Mouse (Mus musculus): ENCODE data around the gene C2cd4d. TPM values are rescaled to one million over a fixed set of nuclear protein-coding genes. Genes with fewer than 3 reads are reported as not detected.

C2cd4d gene
- total and polyA plus RNA-seq, 3 experiments, result 0.14 TPM; not detected in 2

DNA sequence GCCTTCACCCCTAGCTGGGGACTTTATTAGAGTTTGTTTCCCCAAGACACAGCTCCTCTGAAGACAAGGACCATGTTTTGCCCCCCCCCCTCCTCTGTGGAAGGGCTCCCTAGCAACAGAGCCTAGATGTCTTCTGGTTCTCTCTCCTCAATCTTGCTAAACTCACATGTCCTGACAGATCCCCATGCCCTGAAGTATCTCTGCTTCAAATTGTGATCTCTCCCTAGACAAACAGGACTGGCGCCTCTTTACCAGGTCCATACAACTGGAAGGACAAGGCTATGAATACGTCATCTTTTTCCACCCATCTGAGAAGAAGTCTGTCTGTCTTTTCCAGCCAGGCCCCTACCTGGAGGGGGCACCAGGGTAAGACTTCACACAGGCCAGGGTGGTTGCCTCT is 18.1 kb upstream of the C2cd4d start:
- TF ChIP-seq EP300 (IDR thresholded peaks at IDR 0.05; ENCODE audit: insufficient read depth, low read depth, low read length) (no peak), CTCF (IDR thresholded peaks at IDR 0.05) (no peak), POLR2A (IDR thresholded peaks at IDR 0.05; ENCODE audit: insufficient read depth, low read depth, low read length) (no peak)
- intact Hi-C loops (cut with DNase I), result no loop called here
- WGBS, result 88% methylated on average over 2 of the region's 2 CpGs

DNA sequence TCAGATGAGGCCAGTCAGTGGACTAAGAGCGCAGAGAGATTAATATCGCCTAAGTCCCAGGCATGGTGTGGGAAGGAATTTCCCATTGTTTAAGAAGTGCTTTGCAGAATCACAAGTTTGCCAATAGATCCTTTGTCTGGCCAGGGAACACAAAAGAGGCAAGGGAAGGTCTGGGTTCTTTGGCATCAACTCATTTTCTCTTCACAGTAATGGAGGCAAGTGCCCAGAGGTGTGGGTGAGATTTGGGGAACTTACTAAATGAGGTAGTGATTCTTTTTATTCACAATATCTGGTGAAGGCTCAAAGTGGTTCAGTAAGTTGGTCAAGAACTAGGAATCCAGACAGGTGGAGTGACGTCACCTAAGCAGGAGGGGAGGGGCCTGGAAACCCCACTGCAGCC is 17.3 kb upstream of the C2cd4d start:
- WGBS, result 70% methylated on average over 3 of the region's 3 CpGs
- Histone ChIP-seq H3K4me1 (ENCODE audit: control insufficient read depth, insufficient read depth, low read length) (no peaks in the 10 kb centered on the region), H3K4me3 (no peak overlapping the region), H3K27me3 (ENCODE audit: control insufficient read depth, insufficient read depth, low read length) (no peaks in the 10 kb centered on the region), H3K27ac (no peak overlapping the region), H3K36me3 (ENCODE audit: control insufficient read depth, insufficient read depth, low read length) (no peaks in the 10 kb centered on the region), H3K79me2 (replicated peaks; ENCODE audit: control insufficient read depth, insufficient read depth, low read length) (no peaks in the 10 kb centered on the region), H3K9ac (ENCODE audit: low read depth, low read length) (no peak overlapping the region)
- no peak for DNase-seq
- no peak for TF ChIP-seq POLR2A (IDR thresholded peaks at IDR 0.05; ENCODE audit: insufficient read depth, low read depth, low read length)
- no peak for TF ChIP-seq CTCF (IDR thresholded peaks at IDR 0.05)
- TF ChIP-seq EP300 (IDR thresholded peaks at IDR 0.05; ENCODE audit: insufficient read depth, low read depth, low read length), result no peak
- intact Hi-C loops (cut with DNase I), result no loop called here

More for the DNA sequence above, 18.1 kb upstream of the C2cd4d start:
- no peaks in the 10 kb centered on the region for H3K79me2 ChIP-seq (replicated peaks; ENCODE audit: control insufficient read depth, insufficient read depth, low read length)
- H3K27me3 ChIP-seq (ENCODE audit: control insufficient read depth, insufficient read depth, low read length), result no peaks in the 10 kb centered on the region
- H3K9ac ChIP-seq (ENCODE audit: low read depth, low read length), result no peak overlapping the region
- no peak overlapping the region for H3K4me3 ChIP-seq
- no peaks in the 10 kb centered on the region for H3K4me1 ChIP-seq (ENCODE audit: control insufficient read depth, insufficient read depth, low read length)
- no peak for DNase-seq
- H3K36me3 ChIP-seq (ENCODE audit: control insufficient read depth, insufficient read depth, low read length), result no peaks in the 10 kb centered on the region
- H3K27ac ChIP-seq, result no peak overlapping the region

DNA sequence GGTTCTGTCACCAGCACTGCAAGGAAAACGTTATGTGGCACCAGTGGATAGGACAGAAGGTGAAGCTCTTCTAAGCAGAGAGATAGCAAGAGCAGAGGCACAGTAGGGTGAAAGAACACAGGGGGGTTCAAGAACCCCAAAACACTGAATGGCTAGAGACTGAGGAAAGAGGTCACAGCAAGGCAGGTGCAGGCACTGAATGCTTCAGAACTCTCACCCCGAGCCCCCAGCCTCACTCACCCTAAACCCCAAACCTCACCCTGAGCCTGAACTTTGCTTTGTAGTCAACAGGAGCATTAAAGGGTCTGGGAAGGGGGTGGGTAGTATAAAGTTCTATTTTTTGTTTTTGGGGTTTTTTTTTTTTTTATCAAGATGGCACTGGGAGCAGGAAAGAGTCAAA is 14.1 kb upstream of the C2cd4d start:
- H3K4me1 ChIP-seq (ENCODE audit: control insufficient read depth, insufficient read depth, low read length), result no peaks in the 10 kb centered on the region

DNA sequence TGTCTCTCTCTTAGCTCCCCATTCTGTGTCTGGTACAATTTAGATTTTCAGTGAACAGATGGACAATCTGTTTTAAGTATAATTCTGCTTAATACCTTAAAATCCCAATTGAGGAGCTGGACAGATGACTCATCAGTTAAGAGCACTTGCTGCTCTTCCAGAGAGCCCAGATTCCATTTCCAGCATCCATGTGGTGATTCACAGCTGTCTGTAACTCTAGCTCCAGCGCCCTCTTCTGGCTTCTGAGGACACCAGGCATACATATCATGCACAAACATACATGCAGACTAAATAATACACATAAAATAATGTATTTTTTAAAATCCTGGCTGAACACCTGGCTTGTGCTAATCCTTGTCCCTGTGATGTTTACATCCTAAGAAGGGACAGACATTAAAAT is 1.4 kb upstream of the C2cd4d start:
- 0% methylated on average over 1 of the region's 1 CpGs for WGBS
- intact Hi-C loops (cut with DNase I), result no loop called here
- no peaks in the 10 kb centered on the region for H3K79me2 ChIP-seq (replicated peaks; ENCODE audit: control insufficient read depth, insufficient read depth, low read length)

More for the DNA sequence above, 14.1 kb upstream of the C2cd4d start:
- DNase-seq, result no peak
- no peak overlapping the region for H3K9ac ChIP-seq (ENCODE audit: low read depth, low read length)
- no peaks in the 10 kb centered on the region for H3K36me3 ChIP-seq (ENCODE audit: control insufficient read depth, insufficient read depth, low read length)
- TF ChIP-seq EP300 (IDR thresholded peaks at IDR 0.05; ENCODE audit: insufficient read depth, low read depth, low read length), result no peak
- no peak for TF ChIP-seq POLR2A (IDR thresholded peaks at IDR 0.05; ENCODE audit: insufficient read depth, low read depth, low read length)
- TF ChIP-seq CTCF (IDR thresholded peaks at IDR 0.05), result no peak
- no peaks in the 10 kb centered on the region for H3K27me3 ChIP-seq (ENCODE audit: control insufficient read depth, insufficient read depth, low read length)
- H3K4me3 ChIP-seq, result no peak overlapping the region
- WGBS, result 60% methylated on average over 2 of the region's 2 CpGs
- no peaks in the 10 kb centered on the region for H3K79me2 ChIP-seq (replicated peaks; ENCODE audit: control insufficient read depth, insufficient read depth, low read length)
- no peak overlapping the region for H3K27ac ChIP-seq
- intact Hi-C loops (cut with DNase I), result no loop called here

DNA sequence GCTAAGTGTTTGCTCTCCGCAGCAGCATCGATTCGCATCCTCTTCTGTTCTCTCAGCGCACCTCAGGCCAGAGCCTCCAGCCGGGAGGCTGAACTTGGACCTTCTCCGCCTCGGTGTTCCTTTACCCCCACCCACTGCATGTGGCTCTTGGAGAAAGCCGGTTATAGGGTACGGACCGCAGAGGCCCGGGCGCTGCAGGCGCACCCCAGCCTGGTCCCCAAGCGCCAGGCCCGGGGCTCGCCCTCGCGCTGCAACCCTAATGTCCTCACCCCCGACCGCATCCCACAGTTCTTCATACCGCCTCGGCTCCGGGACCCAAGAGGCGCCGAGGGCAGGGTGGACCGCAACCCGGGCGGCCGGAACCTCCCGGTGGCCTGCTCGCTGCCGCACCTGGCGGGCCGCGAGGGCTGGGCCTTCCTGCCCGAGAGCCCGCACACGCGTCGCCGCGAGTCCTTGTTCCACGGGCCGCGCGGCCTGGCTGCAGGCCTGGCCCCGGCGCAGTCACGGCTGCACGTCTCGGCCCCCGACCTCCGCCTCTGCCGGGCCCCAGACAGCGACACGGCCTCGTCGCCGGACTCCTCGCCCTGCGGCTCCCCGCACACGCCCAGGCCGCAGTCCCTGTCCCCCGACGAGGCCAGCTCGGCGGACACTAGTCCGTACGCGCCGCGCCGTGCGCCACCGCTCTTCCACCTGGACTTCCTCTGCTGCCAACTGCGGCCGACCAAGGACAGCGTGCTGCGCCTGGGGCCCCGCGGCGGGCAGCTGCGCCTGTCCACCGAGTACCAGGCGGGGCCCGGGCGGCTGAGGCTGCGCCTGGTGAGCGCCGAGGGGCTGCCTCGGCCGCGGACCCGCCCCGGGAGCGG is 1.3 kb downstream of the C2cd4d start:
- intact Hi-C loops (cut with DNase I), result no loop called here
- Histone ChIP-seq H3K4me1 (ENCODE audit: control insufficient read depth, insufficient read depth, low read length) (no peaks in the 10 kb centered on the region), H3K4me3 (peak overlapping the region; percentile 44), H3K27ac (peak overlapping the region; percentile 2; the same call in 1 of the 2 replicates), H3K36me3 (ENCODE audit: control insufficient read depth, insufficient read depth, low read length) (no peaks in the 10 kb centered on the region), H3K9ac (ENCODE audit: low read depth, low read length) (peak overlapping the region; percentile 85), H3K27me3 (ENCODE audit: control insufficient read depth, insufficient read depth, low read length) (peaks cover 2% of the 10 kb centered on the region; the same call in 1 of the 2 replicates), H3K79me2 (replicated peaks; ENCODE audit: control insufficient read depth, insufficient read depth, low read length) (no peaks in the 10 kb centered on the region)
- no peak for TF ChIP-seq CTCF (IDR thresholded peaks at IDR 0.05)
- TF ChIP-seq EP300 (IDR thresholded peaks at IDR 0.05; ENCODE audit: insufficient read depth, low read depth, low read length), result no peak
- no peak for TF ChIP-seq POLR2A (IDR thresholded peaks at IDR 0.05; ENCODE audit: insufficient read depth, low read depth, low read length)
- DNase-seq, result peak; percentile 46 to 59
- 7% methylated on average over 95 of the region's 97 CpGs for WGBS

More for the DNA sequence above, 1.4 kb upstream of the C2cd4d start:
- Histone ChIP-seq H3K27me3 (ENCODE audit: control insufficient read depth, insufficient read depth, low read length) (peaks cover 2% of the 10 kb centered on the region; the same call in 1 of the 2 replicates), H3K27ac (no peak overlapping the region), H3K4me1 (ENCODE audit: control insufficient read depth, insufficient read depth, low read length) (no peaks in the 10 kb centered on the region), H3K36me3 (ENCODE audit: control insufficient read depth, insufficient read depth, low read length) (no peaks in the 10 kb centered on the region), H3K4me3 (no peak overlapping the region), H3K9ac (ENCODE audit: low read depth, low read length) (no peak overlapping the region)
- no peak for DNase-seq
- TF ChIP-seq POLR2A (IDR thresholded peaks at IDR 0.05; ENCODE audit: insufficient read depth, low read depth, low read length) (no peak), CTCF (IDR thresholded peaks at IDR 0.05) (peak; percentile 32), EP300 (IDR thresholded peaks at IDR 0.05; ENCODE audit: insufficient read depth, low read depth, low read length) (no peak)

DNA sequence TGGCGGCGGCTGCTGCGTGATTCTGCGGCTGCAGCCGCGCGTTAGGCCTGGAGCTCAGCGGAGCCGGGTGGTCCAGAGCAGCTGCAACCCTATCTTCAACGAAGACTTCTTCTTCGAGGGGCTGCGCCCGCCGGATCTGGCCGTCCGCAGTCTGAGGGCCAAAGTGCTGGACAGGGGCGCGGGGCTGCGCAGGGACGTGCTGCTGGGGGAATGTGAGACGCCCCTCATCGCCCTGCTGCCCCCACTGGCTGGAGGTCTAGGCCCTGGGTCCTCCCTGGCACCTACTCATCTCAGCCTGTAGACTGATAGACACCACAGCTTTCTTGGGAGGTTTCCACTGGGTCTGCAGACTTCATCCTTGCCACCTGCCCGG is 1.9 kb downstream of the C2cd4d start:
- no peak overlapping the region for H3K27ac ChIP-seq
- peak overlapping the region; percentile 44 for H3K4me3 ChIP-seq
- H3K4me1 ChIP-seq (ENCODE audit: control insufficient read depth, insufficient read depth, low read length), result no peaks in the 10 kb centered on the region
- TF ChIP-seq EP300 (IDR thresholded peaks at IDR 0.05; ENCODE audit: insufficient read depth, low read depth, low read length) (no peak), CTCF (IDR thresholded peaks at IDR 0.05) (no peak), POLR2A (IDR thresholded peaks at IDR 0.05; ENCODE audit: insufficient read depth, low read depth, low read length) (no peak)
- no peaks in the 10 kb centered on the region for H3K79me2 ChIP-seq (replicated peaks; ENCODE audit: control insufficient read depth, insufficient read depth, low read length)
- 6% methylated on average over 23 of the region's 23 CpGs for WGBS
- intact Hi-C loops (cut with DNase I), result no loop called here
- H3K36me3 ChIP-seq (ENCODE audit: control insufficient read depth, insufficient read depth, low read length), result no peaks in the 10 kb centered on the region
- DNase-seq, result no peak
- peaks cover 2% of the 10 kb centered on the region; the same call in 1 of the 2 replicates for H3K27me3 ChIP-seq (ENCODE audit: control insufficient read depth, insufficient read depth, low read length)
- peak overlapping the region; percentile 85 for H3K9ac ChIP-seq (ENCODE audit: low read depth, low read length)
